Mouse (Mus musculus) thymus, adult 2 months (tissue): ENCODE results near the gene Cnksr3. TPM values are rescaled to one million over a fixed set of nuclear protein-coding genes. Genes with fewer than 3 reads are reported as not detected.

Experiments used
- DNase-seq: peaks from one replicate; pipeline ENCODE4 v3.0.0; 2021
- H3K27ac ChIP-seq: fragments of 200-500 bp; 2 replicates; pipeline ENCODE4 v1.5.1; 2012; ENCODE audit warnings: low read length, control low read depth; ENCODE audit not compliant: control insufficient read depth, insufficient read depth
- H3K27me3 ChIP-seq: fragments of 200-500 bp; 2 replicates; pipeline ENCODE4 v1.6.1; 2012; ENCODE audit warnings: mild to moderate bottlenecking, low read length, moderate library complexity, mixed read lengths; ENCODE audit not compliant: control insufficient read depth, insufficient read depth
- H3K36me3 ChIP-seq: fragments of 200-500 bp; 2 replicates; pipeline ENCODE4 v1.6.1; 2012; ENCODE audit warnings: mild to moderate bottlenecking, low read length, moderate library complexity; ENCODE audit not compliant: control insufficient read depth, insufficient read depth
- H3K4me1 ChIP-seq: fragments of 200-500 bp; replicated peaks from 2 replicates; pipeline ENCODE4 v1.6.1; 2012; ENCODE audit warnings: low read length; ENCODE audit not compliant: control insufficient read depth, insufficient read depth
- H3K4me3 ChIP-seq: fragments of 200-500 bp; 2 replicates; pipeline ENCODE4 v1.5.1; 2012; ENCODE audit warnings: mild to moderate bottlenecking, low read length, control low read depth, moderate library complexity; ENCODE audit not compliant: control insufficient read depth, insufficient read depth
- CTCF ChIP-seq: fragments of 200-500 bp; IDR thresholded peaks from 2 replicates; pipeline ENCODE4 v1.5.1; 2012; ENCODE audit warnings: mild to moderate bottlenecking, control low read depth, low read length, moderate library complexity, borderline replicate concordance; ENCODE audit not compliant: control insufficient read depth, poor library complexity, insufficient read depth; ENCODE audit errors: extremely low read depth
- POLR2A ChIP-seq: fragments of 200-500 bp; IDR thresholded peaks from 2 replicates; pipeline ENCODE4 v1.6.1; 2012; ENCODE audit warnings: mild to moderate bottlenecking, low read length, control low read depth, moderate library complexity; ENCODE audit not compliant: control insufficient read depth, poor library complexity, insufficient read depth; ENCODE audit errors: extremely low read depth
- WGBS: fragments of 180-500 bp; shearing (Covaris S2); methylation state at CpG from one replicate; pipeline ENCODE4 v1.1.7; 2018; 5-methylcytosine and 5-hydroxymethylcytosine counted together
- polyA plus RNA-seq: library from polyadenylated mRNA; depleted of rRNA; stranded (reverse); fragments of >200 nt; gene quantifications from 2 replicates; pipeline ENCODE4 v1.2.3, GENCODE M21; 2012

Cnksr3 gene
- polyA plus RNA-seq, 1 experiment: 6.2 TPM

GRCm38 (mm10) chr10:7113144-7113543 lies 98.9 kb downstream of the Cnksr3 start:
- no peak for DNase-seq
- 100% methylated on average over 1 of the region's 1 CpGs for WGBS
- no peak for TF ChIP-seq POLR2A
- TF ChIP-seq CTCF: no peak

GRCm38 (mm10) chr10:7111462-7112000 lies 100.5 kb downstream of the Cnksr3 start:
- Histone ChIP-seq H3K4me1 (0 out of 2 replicates have a peak, but pooled peaks cover 3% of the 10 kb centered on the region), H3K27ac (no peak overlapping the region), H3K4me3 (no peak overlapping the region), H3K36me3 (no peaks in the 10 kb centered on the region), H3K27me3 (no peaks in the 10 kb centered on the region)
- 93% methylated on average over 6 of the region's 6 CpGs for WGBS
- no peak for DNase-seq
- no peak for TF ChIP-seq CTCF

More at GRCm38 (mm10) chr10:7113144-7113543, 98.9 kb downstream of the Cnksr3 start:
- 0 out of 2 replicates have a peak, but pooled peaks cover 3% of the 10 kb centered on the region for H3K4me1 ChIP-seq
- no peak overlapping the region for H3K4me3 ChIP-seq
- H3K36me3 ChIP-seq: no peaks in the 10 kb centered on the region
- H3K27me3 ChIP-seq: no peaks in the 10 kb centered on the region
- H3K27ac ChIP-seq: no peak overlapping the region

GRCm38 (mm10) chr10:7103872-7104271 lies 108.2 kb downstream of the Cnksr3 start:
- TF ChIP-seq POLR2A: no peak
- no peak for TF ChIP-seq CTCF
- 93% methylated on average over 1 of the region's 1 CpGs for WGBS
- Histone ChIP-seq H3K4me3 (no peak overlapping the region), H3K36me3 (no peaks in the 10 kb centered on the region), H3K4me1 (no peaks in the 10 kb centered on the region), H3K27me3 (no peaks in the 10 kb centered on the region), H3K27ac (no peak overlapping the region)
- DNase-seq: no peak

GRCm38 (mm10) chr10:7077971-7078370 lies 134.1 kb downstream of the Cnksr3 start:
- Histone ChIP-seq H3K27me3 (no peaks in the 10 kb centered on the region), H3K4me3 (no peak overlapping the region), H3K36me3 (no peaks in the 10 kb centered on the region), H3K27ac (no peak overlapping the region), H3K4me1 (no peaks in the 10 kb centered on the region)
- no peak for DNase-seq
- no peak for TF ChIP-seq CTCF
- no peak for TF ChIP-seq POLR2A
- WGBS: 94% methylated on average over 1 of the region's 1 CpGs

GRCm38 (mm10) chr10:7077389-7077808 lies 134.6 kb downstream of the Cnksr3 start:
- H3K4me3 ChIP-seq: no peak overlapping the region
- H3K27me3 ChIP-seq: no peaks in the 10 kb centered on the region
- H3K4me1 ChIP-seq: no peaks in the 10 kb centered on the region
- H3K36me3 ChIP-seq: no peaks in the 10 kb centered on the region
- no peak for TF ChIP-seq POLR2A
- no peak for TF ChIP-seq CTCF
- no peak overlapping the region for H3K27ac ChIP-seq
- WGBS: 92% methylated on average over 7 of the region's 7 CpGs
- DNase-seq: no peak

- Histone ChIP-seq H3K27me3 (no peaks in the 10 kb centered on the region), H3K36me3 (no peaks in the 10 kb centered on the region), H3K4me1 (no peaks in the 10 kb centered on the region), H3K4me3 (no peak overlapping the region), H3K27ac (no peak overlapping the region)
- no peak for DNase-seq
- WGBS: 70% methylated on average over 7 of the region's 8 CpGs
- TF ChIP-seq CTCF (no peak), POLR2A (no peak)
Measured at GRCm38 (mm10) chr10:7076662-7077211, 135.3 kb downstream of the Cnksr3 start.
